Mouse (Mus musculus): ENCODE results near the gene Treml4. TPM values are rescaled to one million over a fixed set of nuclear protein-coding genes. Genes with fewer than 3 reads are reported as not detected.
A peak's percentile ranks its signal among the peaks of the same experiment; 100 is the strongest.
"Not testable (repeated sequence)": the region's sequence is repeated elsewhere in the genome, so short reads cannot be mapped to it uniquely, and the experiment has no call there.

Gene Treml4
- polyA plus RNA-seq, 1 experiment from 2014 or later = 1.5 TPM

DNA sequence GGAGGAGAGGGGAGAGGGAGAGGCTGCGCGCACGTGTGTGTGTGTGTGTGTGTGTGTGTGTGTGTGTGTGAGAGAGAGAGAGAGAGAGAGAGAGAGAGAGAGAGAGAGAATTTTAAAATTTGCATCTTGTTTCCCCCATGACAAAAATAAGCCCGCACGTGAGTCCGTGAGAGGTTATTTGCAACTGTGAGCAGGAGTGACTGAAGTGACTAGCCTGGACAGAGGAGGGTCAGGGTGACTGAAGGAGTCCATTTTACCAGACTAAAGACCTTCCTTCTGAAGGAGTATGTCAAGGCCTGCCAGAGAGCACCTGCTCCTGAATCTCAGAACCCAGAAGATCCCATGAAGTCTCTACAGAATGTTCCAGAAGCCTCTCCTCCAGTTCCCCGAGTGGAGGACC is 35.7 kb downstream of the Treml4 start:
- ATAC-seq (replicated peaks; ENCODE audit: low FRiP score, low TSS enrichment, low read depth) = no peak
- 55% methylated on average over 6 of the region's 7 CpGs for WGBS

GRCm38 (mm10) chr17:48300199-48300598 is 36.1 kb downstream of the Treml4 start:
- Histone ChIP-seq H3K4me1 (replicated peaks; ENCODE audit: control insufficient read depth, insufficient read depth, low read length) (0 out of 2 replicates have a peak, but pooled peaks cover 5% of the 10 kb centered on the region), H3K4me2 (ENCODE audit: low read length) (no peak overlapping the region), H3K27ac (ENCODE audit: low read depth) (no peak overlapping the region), H3K27me3 (replicated peaks; ENCODE audit: control insufficient read depth, insufficient read depth, low read length) (no peaks in the 10 kb centered on the region), H3K9me3 (ENCODE audit: control insufficient read depth, low read length) (no peaks in the 10 kb centered on the region), H3K4me3 (ENCODE audit: low read depth, low read length) (no peak overlapping the region), H3K9ac (ENCODE audit: low read length) (no peak overlapping the region), H3K36me3 (ENCODE audit: control insufficient read depth, insufficient read depth, low read length) (no peaks in the 10 kb centered on the region)
- DNase-seq (ENCODE audit: low spot score) (no peak), ATAC-seq (replicated peaks; ENCODE audit: low FRiP score, low TSS enrichment, low read depth) (0 out of 2 replicates have a peak, but pooled peaks have one; percentile 23)
- WGBS = 60% methylated on average over 7 of the region's 7 CpGs

More for the DNA sequence above, 35.7 kb downstream of the Treml4 start:
- Histone ChIP-seq H3K4me3 (ENCODE audit: low read depth, low read length) (no peak overlapping the region), H3K36me3 (ENCODE audit: control insufficient read depth, insufficient read depth, low read length) (no peaks in the 10 kb centered on the region), H3K27me3 (replicated peaks; ENCODE audit: control insufficient read depth, insufficient read depth, low read length) (no peaks in the 10 kb centered on the region), H3K9ac (ENCODE audit: low read length) (no peak overlapping the region), H3K4me2 (ENCODE audit: low read length) (no peak overlapping the region), H3K4me1 (replicated peaks; ENCODE audit: control insufficient read depth, insufficient read depth, low read length) (0 out of 2 replicates have a peak, but pooled peaks cover 5% of the 10 kb centered on the region), H3K9me3 (ENCODE audit: control insufficient read depth, low read length) (no peaks in the 10 kb centered on the region), H3K27ac (ENCODE audit: low read depth) (no peak overlapping the region)
- no peak for DNase-seq (ENCODE audit: low spot score)

GRCm38 (mm10) chr17:48300861-48301260 is 36.8 kb downstream of the Treml4 start:
- DNase-seq (ENCODE audit: low spot score) (no peak), ATAC-seq (replicated peaks; ENCODE audit: low FRiP score, low TSS enrichment, low read depth) (no peak)
- Histone ChIP-seq H3K4me1 (replicated peaks; ENCODE audit: control insufficient read depth, insufficient read depth, low read length) (0 out of 2 replicates have a peak, but pooled peaks cover 5% of the 10 kb centered on the region), H3K9ac (ENCODE audit: low read length) (no peak overlapping the region), H3K27me3 (replicated peaks; ENCODE audit: control insufficient read depth, insufficient read depth, low read length) (no peaks in the 10 kb centered on the region), H3K9me3 (ENCODE audit: control insufficient read depth, low read length) (no peaks in the 10 kb centered on the region), H3K36me3 (ENCODE audit: control insufficient read depth, insufficient read depth, low read length) (no peaks in the 10 kb centered on the region), H3K27ac (ENCODE audit: low read depth) (no peak overlapping the region), H3K4me2 (ENCODE audit: low read length) (no peak overlapping the region), H3K4me3 (ENCODE audit: low read depth, low read length) (no peak overlapping the region)
- WGBS = 75% methylated on average over 9 of the region's 9 CpGs

DNA sequence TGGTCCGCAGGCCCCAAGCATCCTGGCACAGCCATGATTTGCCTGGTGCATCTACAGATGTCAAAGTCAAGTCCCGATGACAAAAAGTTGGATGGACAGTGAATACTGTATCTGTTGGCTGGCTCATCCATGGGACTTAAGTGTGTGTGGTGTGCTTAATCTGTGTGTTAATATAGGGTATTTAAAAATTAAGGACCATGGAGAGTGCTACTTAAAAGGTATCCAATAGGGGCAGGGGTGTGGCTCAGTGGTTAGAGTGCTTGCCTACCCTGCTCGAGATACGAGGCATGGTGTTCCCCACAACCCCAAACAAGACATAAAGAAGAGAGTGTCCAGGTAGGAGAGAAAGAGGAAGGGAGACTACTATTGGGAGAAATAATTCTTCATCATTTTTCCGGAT is 37.7 kb downstream of the Treml4 start:
- Histone ChIP-seq H3K36me3 (ENCODE audit: control insufficient read depth, insufficient read depth, low read length) (no peaks in the 10 kb centered on the region), H3K4me1 (replicated peaks; ENCODE audit: control insufficient read depth, insufficient read depth, low read length) (0 out of 2 replicates have a peak, but pooled peaks cover 5% of the 10 kb centered on the region), H3K9me3 (ENCODE audit: control insufficient read depth, low read length) (no peaks in the 10 kb centered on the region), H3K27me3 (replicated peaks; ENCODE audit: control insufficient read depth, insufficient read depth, low read length) (no peaks in the 10 kb centered on the region), H3K4me3 (ENCODE audit: low read depth, low read length) (no peak overlapping the region), H3K27ac (ENCODE audit: low read depth) (no peak overlapping the region), H3K4me2 (ENCODE audit: low read length) (no peak overlapping the region), H3K9ac (ENCODE audit: low read length) (no peak overlapping the region)
- DNase-seq (ENCODE audit: low spot score) = no peak
- 84% methylated on average over 5 of the region's 5 CpGs for WGBS
- ATAC-seq (replicated peaks; ENCODE audit: low FRiP score, low TSS enrichment, low read depth) = no peak

GRCm38 (mm10) chr17:48312124-48312523 is 48.0 kb downstream of the Treml4 start:
- no peaks in the 10 kb centered on the region for H3K27me3 ChIP-seq (replicated peaks; ENCODE audit: control insufficient read depth, insufficient read depth, low read length)
- WGBS = 55% methylated on average over 2 of the region's 2 CpGs
- no peak for DNase-seq (ENCODE audit: low spot score)
- H3K4me1 ChIP-seq (replicated peaks; ENCODE audit: control insufficient read depth, insufficient read depth, low read length) = no peaks in the 10 kb centered on the region
- H3K4me2 ChIP-seq (ENCODE audit: low read length) = no peak overlapping the region
- ATAC-seq (replicated peaks; ENCODE audit: low FRiP score, low TSS enrichment, low read depth) = peak; percentile 60; the same call in 1 of the 2 replicates
- no peaks in the 10 kb centered on the region for H3K36me3 ChIP-seq (ENCODE audit: control insufficient read depth, insufficient read depth, low read length)
- H3K9ac ChIP-seq (ENCODE audit: low read length) = no peak overlapping the region
- no peak overlapping the region for H3K4me3 ChIP-seq (ENCODE audit: low read depth, low read length)
- H3K9me3 ChIP-seq (ENCODE audit: control insufficient read depth, low read length) = no peaks in the 10 kb centered on the region
- no peak overlapping the region for H3K27ac ChIP-seq (ENCODE audit: low read depth)

DNA sequence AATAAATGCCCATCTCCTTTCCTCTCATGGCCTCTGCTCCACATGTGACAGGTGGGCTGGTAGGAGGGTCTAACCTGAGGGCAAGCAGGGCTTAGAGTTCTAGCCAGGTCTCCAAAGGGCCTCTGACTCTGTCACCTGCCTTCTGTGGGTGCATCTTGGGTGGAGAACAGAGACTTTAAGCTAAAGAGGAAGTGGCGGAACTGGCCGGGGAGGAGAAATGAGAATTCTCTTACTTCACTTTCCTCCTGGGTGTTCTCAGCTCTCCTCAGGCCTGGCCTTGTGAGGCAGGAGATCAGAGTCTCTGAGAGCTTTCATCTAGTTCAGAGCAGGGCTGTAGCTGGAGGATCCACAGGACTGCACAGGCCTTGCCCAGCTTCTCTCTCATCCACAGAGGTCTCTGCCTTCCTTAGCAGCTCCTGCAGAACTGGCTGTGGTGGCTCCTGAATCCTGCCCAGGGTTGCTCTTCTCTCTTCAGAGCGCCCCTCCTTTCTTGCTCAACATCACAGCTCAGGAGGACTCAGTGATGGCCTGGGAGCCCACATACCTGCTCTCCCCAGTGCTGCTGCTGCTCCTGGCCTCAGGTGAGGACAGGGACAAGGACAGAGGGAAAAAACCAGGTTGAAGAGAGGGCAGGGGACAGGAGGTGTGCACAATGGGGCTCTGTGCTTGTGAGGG is 51.9 kb downstream of the Treml4 start, which contains the start of gene B430306N03Rik:
TSS of gene B430306N03Rik (plus strand) at position 237 of the 675 bp plus-strand sequence.
- 85% methylated on average over 3 of the region's 3 CpGs for whole genome bisulfite sequencing
- ATAC-seq (replicated peaks; ENCODE audit: low FRiP score, low TSS enrichment, low read depth); H3K4me1 ChIP-seq (replicated peaks; ENCODE audit: control insufficient read depth, insufficient read depth, low read length): not testable (repeated sequence)

GRCm38 (mm10) chr17:48318686-48319085 is 54.6 kb downstream of the Treml4 start:
- no peak for ATAC-seq (replicated peaks; ENCODE audit: low FRiP score, low TSS enrichment, low read depth)
- H3K9ac ChIP-seq (ENCODE audit: low read length) = no peak overlapping the region
- 96% methylated on average over 1 of the region's 1 CpGs for WGBS

More for the DNA sequence above, 51.9 kb downstream of the Treml4 start, which contains the start of gene B430306N03Rik:
- not testable (repeated sequence) for H3K9me3 ChIP-seq (ENCODE audit: control insufficient read depth, low read length); DNase-seq (ENCODE audit: low spot score); H3K27ac ChIP-seq (ENCODE audit: low read depth); H3K4me2 ChIP-seq (ENCODE audit: low read length); H3K27me3 ChIP-seq (replicated peaks; ENCODE audit: control insufficient read depth, insufficient read depth, low read length); H3K36me3 ChIP-seq (ENCODE audit: control insufficient read depth, insufficient read depth, low read length); H3K9ac ChIP-seq (ENCODE audit: low read length); H3K4me3 ChIP-seq (ENCODE audit: low read depth, low read length)

GRCm38 (mm10) chr17:48321279-48321678 is 57.2 kb downstream of the Treml4 start:
- Histone ChIP-seq H3K27ac (ENCODE audit: low read depth) (no peak overlapping the region), H3K4me2 (ENCODE audit: low read length) (no peak overlapping the region), H3K27me3 (replicated peaks; ENCODE audit: control insufficient read depth, insufficient read depth, low read length) (no peaks in the 10 kb centered on the region), H3K9me3 (ENCODE audit: control insufficient read depth, low read length) (no peaks in the 10 kb centered on the region), H3K9ac (ENCODE audit: low read length) (no peak overlapping the region), H3K36me3 (ENCODE audit: control insufficient read depth, insufficient read depth, low read length) (no peaks in the 10 kb centered on the region), H3K4me1 (replicated peaks; ENCODE audit: control insufficient read depth, insufficient read depth, low read length) (no peaks in the 10 kb centered on the region), H3K4me3 (ENCODE audit: low read depth, low read length) (no peak overlapping the region)
- 73% methylated on average over 2 of the region's 2 CpGs for WGBS
- no peak for DNase-seq (ENCODE audit: low spot score)
- no peak for ATAC-seq (replicated peaks; ENCODE audit: low FRiP score, low TSS enrichment, low read depth)

More at GRCm38 (mm10) chr17:48318686-48319085, 54.6 kb downstream of the Treml4 start:
- no peak overlapping the region for H3K27ac ChIP-seq (ENCODE audit: low read depth)
- no peaks in the 10 kb centered on the region for H3K36me3 ChIP-seq (ENCODE audit: control insufficient read depth, insufficient read depth, low read length)
- DNase-seq (ENCODE audit: low spot score) = no peak
- H3K4me1 ChIP-seq (replicated peaks; ENCODE audit: control insufficient read depth, insufficient read depth, low read length) = no peaks in the 10 kb centered on the region
- no peak overlapping the region for H3K4me2 ChIP-seq (ENCODE audit: low read length)
- H3K9me3 ChIP-seq (ENCODE audit: control insufficient read depth, low read length) = no peaks in the 10 kb centered on the region
- no peaks in the 10 kb centered on the region for H3K27me3 ChIP-seq (replicated peaks; ENCODE audit: control insufficient read depth, insufficient read depth, low read length)
- H3K4me3 ChIP-seq (ENCODE audit: low read depth, low read length) = no peak overlapping the region

DNA sequence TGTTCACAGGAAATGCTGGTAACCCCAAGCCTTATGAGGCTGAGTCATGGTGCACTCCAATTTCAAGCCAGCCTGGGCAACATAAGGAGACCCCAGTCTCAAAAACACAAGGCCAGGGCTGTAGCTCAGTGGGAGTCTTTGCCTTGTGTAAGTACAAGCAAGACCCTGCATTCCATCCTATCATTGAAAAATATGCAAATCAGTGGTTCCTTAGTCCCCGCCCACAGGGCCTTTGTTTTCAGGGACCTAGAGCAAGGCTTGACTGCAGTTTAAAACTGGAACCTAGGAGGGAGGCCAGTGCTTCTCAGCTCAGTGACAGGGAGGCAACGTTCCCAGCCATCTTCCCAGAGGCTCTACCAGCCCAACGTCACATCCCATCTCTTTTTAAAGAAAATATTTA is 59.1 kb downstream of the Treml4 start:
- DNase-seq (ENCODE audit: low spot score) = no peak
- WGBS = 82% methylated on average over 3 of the region's 3 CpGs
- ATAC-seq (replicated peaks; ENCODE audit: low FRiP score, low TSS enrichment, low read depth) = no peak
- H3K27me3 ChIP-seq (replicated peaks; ENCODE audit: control insufficient read depth, insufficient read depth, low read length) = no peaks in the 10 kb centered on the region
- no peaks in the 10 kb centered on the region for H3K4me1 ChIP-seq (replicated peaks; ENCODE audit: control insufficient read depth, insufficient read depth, low read length)
- H3K9me3 ChIP-seq (ENCODE audit: control insufficient read depth, low read length) = no peaks in the 10 kb centered on the region
- H3K36me3 ChIP-seq (ENCODE audit: control insufficient read depth, insufficient read depth, low read length) = no peaks in the 10 kb centered on the region
- H3K4me2 ChIP-seq (ENCODE audit: low read length) = no peak overlapping the region
- no peak overlapping the region for H3K27ac ChIP-seq (ENCODE audit: low read depth)
- H3K4me3 ChIP-seq (ENCODE audit: low read depth, low read length) = no peak overlapping the region
- no peak overlapping the region for H3K9ac ChIP-seq (ENCODE audit: low read length)

Measured in intestine, embryonic 14.5 days (tissue).